Mouse (Mus musculus) kidney, adult 2 months (tissue): Measurements from ENCODE around the gene Vps54. TPM values are rescaled to one million over a fixed set of nuclear protein-coding genes. Genes with fewer than 3 reads are reported as not detected.
"Not testable (repeated sequence)": the region's sequence is repeated elsewhere in the genome, so short reads cannot be mapped to it uniquely, and the experiment has no call there.

ENCODE experiments used
- DNase-seq: peaks from one replicate; pipeline ENCODE4 v3.0.0; 2021
- H3K27ac ChIP-seq: fragments of 200-500 bp; 2 replicates; pipeline ENCODE4 v1.5.1; 2012; ENCODE audit warnings: low read depth, low read length, control low read depth, inconsistent platforms; ENCODE audit not compliant: insufficient read depth
- H3K27me3 ChIP-seq: fragments of 200-500 bp; replicated peaks from 2 replicates; pipeline ENCODE4 v1.6.1; 2012; ENCODE audit warnings: mild to moderate bottlenecking, moderate library complexity, low read length, inconsistent platforms; ENCODE audit not compliant: control insufficient read depth, insufficient read depth
- H3K36me3 ChIP-seq: fragments of 200-500 bp; 2 replicates; pipeline ENCODE4 v1.6.1; 2012; ENCODE audit warnings: mild to moderate bottlenecking, moderate library complexity, low read length, inconsistent platforms; ENCODE audit not compliant: control insufficient read depth, insufficient read depth
- H3K4me1 ChIP-seq: fragments of 200-500 bp; 2 replicates; pipeline ENCODE4 v1.6.1; 2011; ENCODE audit warnings: low read length; ENCODE audit not compliant: control insufficient read depth, insufficient read depth
- H3K4me3 ChIP-seq: fragments of 200-500 bp; 2 replicates; pipeline ENCODE4 v1.5.1; 2011; ENCODE audit warnings: mild to moderate bottlenecking, low read depth, low read length, control low read depth; ENCODE audit not compliant: insufficient read depth
- CTCF ChIP-seq: fragments of 200-500 bp; conservative IDR thresholded peaks from 2 replicates; pipeline ENCODE4 v1.5.1; 2011; ENCODE audit warnings: low read depth, mild to moderate bottlenecking, control low read depth, low read length, moderate library complexity, mixed read lengths; ENCODE audit not compliant: insufficient read depth, insufficient read length
- POLR2A ChIP-seq: fragments of 200-500 bp; IDR thresholded peaks from one replicate; pipeline ENCODE4 v1.6.1; 2011; ENCODE audit warnings: low read depth, low read length, control low read depth
- WGBS: fragments of 180-500 bp; shearing (Covaris S2); methylation state at CpG from one replicate; pipeline ENCODE4 v1.1.7; 2018; 5-methylcytosine and 5-hydroxymethylcytosine counted together
- polyA plus RNA-seq: library from polyadenylated mRNA; depleted of rRNA; stranded (reverse); fragments of >200 nt; gene quantifications from 2 replicates; pipeline ENCODE4 v1.2.3, GENCODE M21; 2012

The Vps54 gene
- polyA plus RNA-seq, 1 experiment = 13.3 TPM

- DNase-seq = peak; percentile 24
- 21% methylated on average over 1 of the region's 1 CpGs for WGBS
- peaks cover 13% of the 10 kb centered on the region for H3K4me1 ChIP-seq
- no peaks in the 10 kb centered on the region for H3K27me3 ChIP-seq
- H3K27ac ChIP-seq = peak overlapping the region; percentile 56; the same call in 1 of the 2 replicates
- TF ChIP-seq CTCF = no peak
- TF ChIP-seq POLR2A = no peak
- no peak overlapping the region for H3K4me3 ChIP-seq
- H3K36me3 ChIP-seq = no peaks in the 10 kb centered on the region
Observed at GRCm38 (mm10) chr11:21241351-21241750, 2.3 kb downstream of the Vps54 start.

DNA sequence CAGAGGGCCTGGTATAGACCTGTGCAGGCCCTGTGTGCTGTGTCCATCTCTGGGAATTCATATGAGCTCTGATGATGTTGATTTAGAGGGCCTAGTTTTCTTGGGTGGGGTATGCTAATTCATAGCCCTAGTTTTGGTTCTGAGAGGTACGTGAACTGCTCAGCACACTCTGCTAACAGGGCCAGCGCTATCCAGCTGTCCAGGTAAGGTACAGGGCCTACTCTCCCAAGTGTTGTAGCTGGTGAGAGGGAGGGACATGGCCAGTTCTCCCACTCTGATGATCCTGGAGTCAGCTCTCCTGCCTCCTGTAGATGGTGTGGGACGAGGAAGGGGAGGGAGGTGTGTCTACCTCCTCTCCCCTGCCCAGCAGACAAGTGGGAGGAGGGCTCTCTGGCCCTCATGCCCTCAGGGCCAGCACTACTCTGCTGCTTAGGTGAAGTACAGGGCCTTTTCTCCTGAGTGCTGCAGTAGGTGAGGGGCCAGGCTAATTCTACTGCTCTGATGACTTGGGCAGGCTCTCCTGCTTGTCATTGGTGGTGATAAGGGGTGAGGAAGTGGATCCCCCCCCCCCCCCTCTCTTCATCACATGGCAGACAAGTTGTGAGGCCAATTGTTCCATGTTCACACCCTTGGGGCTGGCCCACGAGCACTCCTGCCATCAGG is 8.3 kb downstream of the Vps54 start:
- H3K4me3 ChIP-seq = no peak overlapping the region
- no peaks in the 10 kb centered on the region for H3K27me3 ChIP-seq
- peaks cover 4% of the 10 kb centered on the region; the same call in 1 of the 2 replicates for H3K4me1 ChIP-seq
- no peak overlapping the region for H3K27ac ChIP-seq
- no peak for TF ChIP-seq POLR2A
- TF ChIP-seq CTCF = no peak
- DNase-seq = no peak
- no peaks in the 10 kb centered on the region for H3K36me3 ChIP-seq
- WGBS = 66% methylated on average over 4 of the region's 4 CpGs

GRCm38 (mm10) chr11:21247940-21248339 is 8.9 kb downstream of the Vps54 start:
- H3K27me3 ChIP-seq = no peaks in the 10 kb centered on the region
- 94% methylated on average over 1 of the region's 1 CpGs for WGBS
- DNase-seq = no peak
- H3K4me3 ChIP-seq = no peak overlapping the region
- no peak overlapping the region for H3K27ac ChIP-seq
- TF ChIP-seq CTCF = no peak
- H3K4me1 ChIP-seq = peaks cover 8% of the 10 kb centered on the region; the same call in 1 of the 2 replicates
- H3K36me3 ChIP-seq = no peaks in the 10 kb centered on the region

DNA sequence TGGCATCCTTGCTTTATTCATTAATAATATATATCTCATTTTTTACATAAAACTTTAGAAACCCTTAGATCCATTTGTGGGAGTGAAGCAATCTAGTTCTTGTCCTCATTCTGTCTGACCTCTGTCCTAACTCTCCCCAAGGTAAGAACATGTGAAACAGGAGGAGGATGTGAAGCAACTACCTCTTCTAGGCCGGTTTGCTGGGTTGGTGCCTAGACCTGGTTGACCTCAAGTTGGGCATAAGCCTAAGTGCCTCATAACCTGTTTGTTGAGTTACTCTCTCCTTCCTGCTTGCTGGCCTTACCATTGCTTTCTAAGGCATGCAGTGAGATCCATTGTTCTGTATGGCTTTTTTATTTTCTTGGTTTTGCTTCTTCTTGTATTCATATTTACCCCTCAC is 11.3 kb downstream of the Vps54 start:
- Histone ChIP-seq H3K27ac (no peak overlapping the region), H3K4me3 (no peak overlapping the region), H3K36me3 (no peaks in the 10 kb centered on the region), H3K27me3 (no peaks in the 10 kb centered on the region), H3K4me1 (peaks cover 11% of the 10 kb centered on the region; the same call in 1 of the 2 replicates)
- TF ChIP-seq POLR2A = no peak
- TF ChIP-seq CTCF = no peak
- no peak for DNase-seq
- 44% methylated on average over 1 of the region's 1 CpGs for WGBS

- not testable (repeated sequence) for DNase-seq, H3K27me3 ChIP-seq, H3K36me3 ChIP-seq, H3K27ac ChIP-seq, H3K4me1 ChIP-seq, H3K4me3 ChIP-seq
- 96% methylated on average over 10 of the region's 10 CpGs for WGBS
Observed at GRCm38 (mm10) chr11:21258611-21259010, 19.5 kb downstream of the Vps54 start.

- DNase-seq = no peak
- Histone ChIP-seq H3K27me3 (no peaks in the 10 kb centered on the region), H3K27ac (no peak overlapping the region), H3K4me3 (no peak overlapping the region), H3K36me3 (peaks cover 2% of the 10 kb centered on the region; the same call in 1 of the 2 replicates), H3K4me1 (no peaks in the 10 kb centered on the region)
- 79% methylated on average over 3 of the region's 3 CpGs for WGBS
- TF ChIP-seq CTCF (no peak), POLR2A (no peak)
Observed at GRCm38 (mm10) chr11:21265423-21265822, 26.3 kb downstream of the Vps54 start.

DNA sequence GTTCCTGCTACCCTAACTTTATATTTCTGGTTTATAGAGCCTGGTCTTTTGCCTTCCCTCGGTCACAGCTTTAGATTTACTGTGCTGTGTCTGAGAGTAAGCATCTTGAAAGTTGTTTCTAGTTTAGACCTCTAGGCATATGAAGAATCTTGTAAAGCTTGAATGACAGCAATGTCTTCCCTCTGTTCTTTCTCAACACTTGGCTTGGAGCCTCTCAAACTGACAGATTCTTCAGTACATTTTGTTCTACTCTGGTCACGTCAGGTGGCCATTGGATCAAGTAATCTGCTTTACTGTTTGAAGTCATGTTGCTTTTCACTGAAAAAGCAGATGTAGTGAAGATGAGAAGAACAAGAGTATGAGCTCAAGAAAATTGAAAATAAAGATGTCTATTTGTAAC is 37.1 kb downstream of the Vps54 start:
- H3K27me3 ChIP-seq = no peaks in the 10 kb centered on the region
- no peak overlapping the region for H3K4me3 ChIP-seq
- TF ChIP-seq POLR2A = no peak
- no peak for TF ChIP-seq CTCF
- no peak for DNase-seq
- H3K36me3 ChIP-seq = peaks cover 8% of the 10 kb centered on the region
- 86% methylated on average over 2 of the region's 2 CpGs for WGBS
- H3K27ac ChIP-seq = no peak overlapping the region
- no peaks in the 10 kb centered on the region for H3K4me1 ChIP-seq
